Comparison of ENCODE assay signal across 20 mouse cellular contexts in genomic region chr11:47953291-47953690, GRCm38 (mm10). TPM values are rescaled to one million over a fixed set of nuclear protein-coding genes. Genes with fewer than 3 reads are reported as not detected.
"Had no signal": no experiment of that assay in that cellular context is flagged by ENCODE, and none has a peak within 500 bp of the region (broad histone marks: within the 10 kb centered on the region; RNA-seq: fewer than 3 reads in every experiment).

No protein-coding gene starts in this region.

- ATAC-seq: midbrain, embryonic 15.5 days had no signal

- H3K27ac ChIP-seq: midbrain, embryonic 10.5 days; midbrain, embryonic 12.5 days; midbrain, embryonic 15.5 days; neural tube, embryonic 13.5 days; neural tube, embryonic 15.5 days had no signal

- H3K9me3 ChIP-seq: midbrain, embryonic 10.5 days; midbrain, embryonic 12.5 days; midbrain, embryonic 15.5 days; neural tube, embryonic 13.5 days; neural tube, embryonic 15.5 days had no signal

- H3K9ac ChIP-seq: lung, embryonic 14.5 days; midbrain, embryonic 12.5 days; midbrain, embryonic 15.5 days; neural tube, embryonic 13.5 days; neural tube, embryonic 15.5 days had no signal

- H3K36me3 ChIP-seq: midbrain, embryonic 10.5 days; midbrain, embryonic 12.5 days; midbrain, embryonic 15.5 days; neural tube, embryonic 13.5 days; neural tube, embryonic 15.5 days had no signal

- DNase-seq: lung, adult 18-20 months; lung, embryonic 14.5 days; lung, postnatal 10 days; lung, postnatal 4 days; retina, postnatal 1 day; right cerebral cortex, adult 18-20 months; right cerebral cortex, postnatal 25 days; right cerebral cortex, postnatal 4 days; spleen, adult 18-20 months; thymus, adult 18-20 months; thymus, postnatal 14 days; thymus, postnatal 36 days had no signal

- H3K27me3 ChIP-seq: midbrain, embryonic 12.5 days; midbrain, embryonic 15.5 days; neural tube, embryonic 13.5 days; neural tube, embryonic 15.5 days had no signal

- H3K4me3 ChIP-seq: midbrain, embryonic 10.5 days; midbrain, embryonic 12.5 days; midbrain, embryonic 15.5 days; myocyte; neural tube, embryonic 13.5 days; neural tube, embryonic 15.5 days had no signal

- H3K4me1 ChIP-seq: midbrain, embryonic 10.5 days; midbrain, embryonic 12.5 days; midbrain, embryonic 15.5 days; neural tube, embryonic 13.5 days; neural tube, embryonic 15.5 days had no signal

- H3K4me2 ChIP-seq: lung, embryonic 14.5 days; midbrain, embryonic 12.5 days; midbrain, embryonic 15.5 days; neural tube, embryonic 13.5 days; neural tube, embryonic 15.5 days had no signal

RNA-seq across cellular contexts. Expression of gene Sgcd, which starts 35.5 kb away (rescaled TPM):
- total RNA-seq: megakaryocyte, adult 5-6 weeks; megakaryocyte-erythroid progenitor cell, adult 5-6 weeks had no signal
